Mouse (Mus musculus) neural tube, embryonic 10.5 days (tissue): ENCODE data around the gene Vmn2r43.
"Not testable (repeated sequence)": the region's sequence is repeated elsewhere in the genome, so short reads cannot be mapped to it uniquely, and the experiment has no call there.

Experiments used
- DNase-seq: peaks from one replicate; pipeline ENCODE4 v3.0.0-alpha.2; 2017; ENCODE audit warnings: low spot score; ENCODE audit errors: extremely low spot score

Gene Vmn2r43

DNA sequence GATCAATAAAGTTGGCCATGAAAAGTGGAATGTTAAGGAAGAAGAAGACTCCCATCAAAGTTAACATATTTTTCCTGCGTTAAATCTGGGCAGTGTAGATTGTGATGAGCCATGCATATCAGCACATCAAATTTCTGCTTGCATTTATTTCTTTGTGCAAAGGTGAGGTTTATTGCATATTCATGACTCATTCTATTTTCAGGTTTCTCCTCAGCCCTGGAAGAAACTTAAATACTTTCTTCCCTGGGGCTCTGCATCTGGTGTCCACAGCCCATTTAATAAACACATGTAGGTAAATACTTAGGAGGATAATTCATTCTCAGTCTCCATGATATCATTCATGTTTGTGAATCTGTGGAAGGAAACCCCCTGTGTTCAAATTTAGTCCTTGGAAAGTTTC is at the start of gene Vmn2r43:
Gene Vmn2r43 (minus strand): TSS at position 101 of the 400 bp plus-strand sequence.
- DNase-seq: not testable (repeated sequence)

- DNase-seq: not testable (repeated sequence)
These were observed 60.2 kb downstream of the Vmn2r43 start, which contains the start of gene Vmn2r42 for GRCm38 (mm10) chr7:8200220-8200619. Gene Vmn2r42, minus strand, starts transcription at chr7:8200320.
